Mouse (Mus musculus): ENCODE data around the gene Ccno.
"Not testable (repeated sequence)": the region's sequence is repeated elsewhere in the genome, so short reads cannot be mapped to it uniquely, and the experiment has no call there.

Ccno gene

GRCm38 (mm10) chr13:113000576-113001318 lies 13.1 kb downstream of the Ccno start:
- no peak for DNase-seq (ENCODE audit: low spot score)

GRCm38 (mm10) chr13:113012683-113013082 lies 25.1 kb downstream of the Ccno start:
- no peak for DNase-seq (ENCODE audit: low spot score)

- DNase-seq (ENCODE audit: low spot score): not testable (repeated sequence)
These were observed 25.8 kb downstream of the Ccno start for GRCm38 (mm10) chr13:113013174-113013953.

GRCm38 (mm10) chr13:113021521-113021920 lies 33.9 kb downstream of the Ccno start:
- no peak for DNase-seq (ENCODE audit: low spot score)

- no peak for DNase-seq (ENCODE audit: low spot score)
These were observed 34.9 kb downstream of the Ccno start for GRCm38 (mm10) chr13:113022467-113022866.

- DNase-seq (ENCODE audit: low spot score): no peak
These were observed 35.9 kb downstream of the Ccno start for GRCm38 (mm10) chr13:113023274-113024143.

- DNase-seq (ENCODE audit: low spot score): peak; percentile 40
These were observed 43.7 kb downstream of the Ccno start for GRCm38 (mm10) chr13:113031351-113031750.

GRCm38 (mm10) chr13:113031792-113032571 lies 44.4 kb downstream of the Ccno start:
- peak; percentile 82 for DNase-seq (ENCODE audit: low spot score)

- no peak for DNase-seq (ENCODE audit: low spot score)
These were observed 45.2 kb downstream of the Ccno start for GRCm38 (mm10) chr13:113032831-113033230.

GRCm38 (mm10) chr13:113034271-113034886 lies 46.8 kb downstream of the Ccno start:
- DNase-seq (ENCODE audit: low spot score): peak; percentile 49

- DNase-seq (ENCODE audit: low spot score): peak; percentile 34
These were observed 47.4 kb downstream of the Ccno start, which contains the start of gene Cdc20b for GRCm38 (mm10) chr13:113034950-113035421. Gene Cdc20b, plus strand, starts transcription at chr13:113035111.

- DNase-seq (ENCODE audit: low spot score): peak; percentile 98
These were observed 48.2 kb downstream of the Ccno start for GRCm38 (mm10) chr13:113035852-113036251.
